Mouse (Mus musculus) heart, embryonic 16.5 days (tissue): ENCODE results near the gene S100a9. TPM values are rescaled to one million over a fixed set of nuclear protein-coding genes. Genes with fewer than 3 reads are reported as not detected.

Experiments
- ATAC-seq: fragments of 200-750 bp; cut with Nextera tagmentation; replicated peaks from 2 replicates; pipeline ENCODE4 v1.8.0; 2017; ENCODE audit warnings: moderate number of reproducible peaks; ENCODE audit not compliant: insufficient read depth, low FRiP score; ENCODE audit errors: extremely low read depth
- H3K27ac ChIP-seq: fragments of 300-500 bp; sonication (generic); 2 replicates; pipeline ENCODE4 v1.5.1; 2014; ENCODE audit warnings: mild to moderate bottlenecking, low read length, control low read depth, moderate library complexity
- H3K27me3 ChIP-seq: fragments of 300-500 bp; sonication (generic); 2 replicates; pipeline ENCODE4 v1.6.1; 2014; ENCODE audit warnings: low read length, mixed read lengths; ENCODE audit not compliant: control insufficient read depth, insufficient read depth
- H3K36me3 ChIP-seq: fragments of 300-500 bp; sonication (generic); 2 replicates; pipeline ENCODE4 v1.6.1; 2014; ENCODE audit not compliant: control insufficient read depth, insufficient read depth
- H3K4me1 ChIP-seq: fragments of 300-500 bp; sonication (generic); 2 replicates; pipeline ENCODE4 v1.6.1; 2014; ENCODE audit warnings: low read length, mixed read lengths; ENCODE audit not compliant: control insufficient read depth, insufficient read depth
- H3K4me2 ChIP-seq: fragments of 300-500 bp; sonication (generic); 2 replicates; pipeline ENCODE4 v1.6.1; 2014; ENCODE audit warnings: low read depth, mild to moderate bottlenecking, control low read depth, low read length
- H3K4me3 ChIP-seq: fragments of 300-500 bp; sonication (generic); 2 replicates; pipeline ENCODE4 v1.5.1; 2014; ENCODE audit warnings: mild to moderate bottlenecking, control low read depth, low read length
- H3K9ac ChIP-seq: fragments of 300-500 bp; sonication (generic); 2 replicates; pipeline ENCODE4 v1.6.1; 2014; ENCODE audit warnings: low read length, control low read depth
- H3K9me3 ChIP-seq: fragments of 300-500 bp; sonication (generic); replicated peaks from 2 replicates; pipeline ENCODE4 v1.6.1; 2016; ENCODE audit warnings: low read length; ENCODE audit not compliant: control insufficient read depth
- WGBS: fragments of 180-500 bp; shearing (Covaris S2); extraction: QIAGEN DNeasy Blood & Tissue Kit; methylation state at CpG from one replicate; pipeline ENCODE4 v1.1.7; 2014; 5-methylcytosine and 5-hydroxymethylcytosine counted together
- polyA plus RNA-seq: library from polyadenylated mRNA; unstranded; fragments of >200 nt; fragmentation: Nextera tagmentation; extraction: Ambion mirVana; gene quantifications from 2 replicates; pipeline ENCODE4 v1.2.1, GENCODE M21; 2015

S100a9 gene
- polyA plus RNA-seq: 11.5 and 16.9 TPM in 2 replicates

GRCm38 (mm10) chr3:90695613-90696012, at the start of gene S100a9:
Gene S100a9 (minus strand): TSS chr3:90695721.
- Histone ChIP-seq H3K36me3 (no peaks in the 10 kb centered on the region), H3K4me3 (no peak within 1 kb of the TSS), H3K4me1 (no peaks in the 10 kb centered on the region), H3K27ac (no peak within 1 kb of the TSS), H3K9ac (no peak within 1 kb of the TSS), H3K27me3 (no peaks in the 10 kb centered on the region), H3K4me2 (no peak within 1 kb of the TSS), H3K9me3 (no peaks in the 10 kb centered on the region)
- ATAC-seq: no peak
- WGBS: 50% methylated on average over 3 of the region's 3 CpGs

- H3K4me3 ChIP-seq: no peak within 1 kb of the TSS
- no peak within 1 kb of the TSS for H3K9ac ChIP-seq
- WGBS: 75% methylated on average over 3 of the region's 3 CpGs
- H3K9me3 ChIP-seq: no peaks in the 10 kb centered on the region
- no peaks in the 10 kb centered on the region for H3K4me1 ChIP-seq
- no peak within 1 kb of the TSS for H3K4me2 ChIP-seq
- H3K27ac ChIP-seq: no peak within 1 kb of the TSS
- no peaks in the 10 kb centered on the region for H3K36me3 ChIP-seq
- no peaks in the 10 kb centered on the region for H3K27me3 ChIP-seq
- ATAC-seq: no peak
Observed at GRCm38 (mm10) chr3:90726606-90727005, 31.1 kb upstream of the S100a9 start, which contains the start of gene Pglyrp4. Gene Pglyrp4 (plus strand): TSS chr3:90726906.

GRCm38 (mm10) chr3:90709591-90710460, 14.3 kb upstream of the S100a9 start:
- Histone ChIP-seq H3K27ac (no peak overlapping the region), H3K4me2 (no peak overlapping the region), H3K27me3 (no peaks in the 10 kb centered on the region), H3K36me3 (no peaks in the 10 kb centered on the region), H3K4me1 (no peaks in the 10 kb centered on the region), H3K4me3 (no peak overlapping the region), H3K9me3 (no peaks in the 10 kb centered on the region; the same call in 1 of the 2 replicates), H3K9ac (no peak overlapping the region)
- 42% methylated on average over 12 of the region's 12 CpGs for WGBS
- ATAC-seq: no peak

- Histone ChIP-seq H3K4me1 (no peaks in the 10 kb centered on the region), H3K4me3 (no peak overlapping the region), H3K9me3 (no peaks in the 10 kb centered on the region; the same call in 1 of the 2 replicates), H3K27ac (no peak overlapping the region), H3K36me3 (no peaks in the 10 kb centered on the region), H3K27me3 (no peaks in the 10 kb centered on the region), H3K9ac (no peak overlapping the region), H3K4me2 (no peak overlapping the region)
- WGBS: 21% methylated on average over 4 of the region's 4 CpGs
- no peak for ATAC-seq
Observed at GRCm38 (mm10) chr3:90708523-90709202, 13.1 kb upstream of the S100a9 start.

- no peaks in the 10 kb centered on the region for H3K36me3 ChIP-seq
- no peak for ATAC-seq
- 73% methylated on average over 2 of the region's 2 CpGs for WGBS
- no peak overlapping the region for H3K4me3 ChIP-seq
- no peak overlapping the region for H3K4me2 ChIP-seq
- H3K9me3 ChIP-seq: no peaks in the 10 kb centered on the region; the same call in 1 of the 2 replicates
- no peak overlapping the region for H3K9ac ChIP-seq
- H3K27me3 ChIP-seq: no peaks in the 10 kb centered on the region
- no peaks in the 10 kb centered on the region for H3K4me1 ChIP-seq
- H3K27ac ChIP-seq: no peak overlapping the region
Observed at GRCm38 (mm10) chr3:90702244-90702643, 6.7 kb upstream of the S100a9 start.

GRCm38 (mm10) chr3:90693496-90693895, 2.0 kb downstream of the S100a9 start:
- Histone ChIP-seq H3K9me3 (no peaks in the 10 kb centered on the region), H3K27me3 (no peaks in the 10 kb centered on the region), H3K36me3 (no peaks in the 10 kb centered on the region), H3K4me1 (no peaks in the 10 kb centered on the region), H3K4me2 (no peak overlapping the region), H3K4me3 (no peak overlapping the region), H3K27ac (no peak overlapping the region), H3K9ac (no peak overlapping the region)
- WGBS: 60% methylated on average over 2 of the region's 2 CpGs
- no peak for ATAC-seq

- Histone ChIP-seq H3K9me3 (no peaks in the 10 kb centered on the region), H3K27me3 (no peaks in the 10 kb centered on the region), H3K4me3 (no peak overlapping the region), H3K4me2 (no peak overlapping the region), H3K27ac (no peak overlapping the region), H3K9ac (no peak overlapping the region), H3K36me3 (no peaks in the 10 kb centered on the region), H3K4me1 (no peaks in the 10 kb centered on the region)
- WGBS: 68% methylated on average over 2 of the region's 2 CpGs
- ATAC-seq: no peak
Observed at GRCm38 (mm10) chr3:90686835-90687234, 8.7 kb downstream of the S100a9 start.

- H3K4me2 ChIP-seq: no peak overlapping the region
- ATAC-seq: no peak
- H3K36me3 ChIP-seq: no peaks in the 10 kb centered on the region
- H3K27me3 ChIP-seq: no peaks in the 10 kb centered on the region
- no peak overlapping the region for H3K9ac ChIP-seq
- H3K4me3 ChIP-seq: no peak overlapping the region
- no peaks in the 10 kb centered on the region for H3K9me3 ChIP-seq
- WGBS: 86% methylated on average over 3 of the region's 3 CpGs
- H3K4me1 ChIP-seq: no peaks in the 10 kb centered on the region
- H3K27ac ChIP-seq: no peak overlapping the region
Observed at GRCm38 (mm10) chr3:90683929-90684328, 11.6 kb downstream of the S100a9 start.

- ATAC-seq: no peak
- Histone ChIP-seq H3K27me3 (no peaks in the 10 kb centered on the region), H3K4me3 (no peak overlapping the region), H3K36me3 (no peaks in the 10 kb centered on the region), H3K9ac (no peak overlapping the region), H3K27ac (no peak overlapping the region), H3K4me2 (no peak overlapping the region), H3K4me1 (no peaks in the 10 kb centered on the region), H3K9me3 (no peaks in the 10 kb centered on the region)
- WGBS: 43% methylated on average over 3 of the region's 3 CpGs
Observed at GRCm38 (mm10) chr3:90678656-90679055, 16.9 kb downstream of the S100a9 start.
